Mouse (Mus musculus) myocyte (in vitro differentiated cells): ENCODE measurements at regions not wholly inside any gene's neighbourhood (a gene's known extent, or its start where the extent isn't known, plus 50 kb on each side); places are given as distances from the start of the nearest gene placed in this dataset.

Experiments used
- H3K27me3 ChIP-seq: one replicate; pipeline ENCODE4 v1.6.1; 2011; ENCODE audit not compliant: control insufficient read depth, insufficient read depth, insufficient read length
- H3K36me3 ChIP-seq: one replicate; pipeline ENCODE4 v1.6.1; 2011; ENCODE audit not compliant: control insufficient read depth, insufficient read depth
- H3K4me2 ChIP-seq: one replicate; pipeline ENCODE4 v1.6.1; 2011; ENCODE audit warnings: low read depth, control low read depth
- H3K4me3 ChIP-seq: one replicate; pipeline ENCODE4 v1.5.1; 2011; ENCODE audit warnings: mild to moderate bottlenecking, control low read depth, moderate library complexity
- H3K79me2 ChIP-seq: one replicate; pipeline ENCODE4 v1.6.1; 2011; ENCODE audit not compliant: control insufficient read depth, insufficient read depth
- H3ac ChIP-seq: one replicate; pipeline ENCODE4 v1.6.1; 2011; ENCODE audit not compliant: control insufficient read depth, insufficient read length
- CEBPB ChIP-seq: IDR thresholded peaks from 2 replicates; pipeline ENCODE4 v1.6.1; 2011; ENCODE audit warnings: mild to moderate bottlenecking, moderate library complexity; ENCODE audit not compliant: poor library complexity, insufficient read depth, severe bottlenecking
- E2F4 ChIP-seq: IDR thresholded peaks from one replicate; pipeline ENCODE4 v1.6.1; 2011; ENCODE audit warnings: mild to moderate bottlenecking, control low read depth, moderate library complexity; ENCODE audit not compliant: insufficient read depth
- MAX ChIP-seq: IDR thresholded peaks from one replicate; pipeline ENCODE4 v1.6.1; 2011; ENCODE audit warnings: low read depth, mild to moderate bottlenecking, control low read depth
- MYOD1 ChIP-seq, 3 experiments: IDR thresholded peaks; one replicate each; pipeline ENCODE4 v1.6.1; 2011; ENCODE audit warnings: control low read depth in 2 of 3, low read depth in 2 of 3, mild to moderate bottlenecking in 2 of 3, moderate library complexity in 1 of 3; ENCODE audit not compliant: insufficient read length in 2 of 3, control insufficient read depth in 1 of 3
- MYOG ChIP-seq, 3 experiments: IDR thresholded peaks; one replicate each; pipeline ENCODE4 v1.6.1; 2011; ENCODE audit warnings: control low read depth in 2 of 3, low read depth in 2 of 3, mild to moderate bottlenecking in 2 of 3; ENCODE audit not compliant: insufficient read length in 2 of 3, control insufficient read depth in 1 of 3, insufficient read depth in 1 of 3
- POLR2A ChIP-seq: IDR thresholded peaks from one replicate; pipeline ENCODE4 v1.6.1; 2011; ENCODE audit warnings: low read depth, mild to moderate bottlenecking, control low read depth, moderate library complexity; ENCODE audit not compliant: insufficient read length
- POLR2AphosphoS2 ChIP-seq: IDR thresholded peaks from one replicate; pipeline ENCODE4 v1.6.1; 2011; ENCODE audit warnings: low read depth, control low read depth; ENCODE audit not compliant: insufficient read length
- REST ChIP-seq: IDR thresholded peaks from one replicate; pipeline ENCODE4 v1.6.1; 2011; ENCODE audit warnings: mild to moderate bottlenecking, control low read depth, moderate library complexity; ENCODE audit not compliant: insufficient read depth, insufficient read length
- SRF ChIP-seq: IDR thresholded peaks from one replicate; pipeline ENCODE4 v1.6.1; 2011; ENCODE audit warnings: low read depth; ENCODE audit not compliant: control insufficient read depth, insufficient read length
- TCF12 ChIP-seq: IDR thresholded peaks from one replicate; pipeline ENCODE4 v1.6.1; 2011; ENCODE audit warnings: mild to moderate bottlenecking, control low read depth; ENCODE audit not compliant: poor library complexity, insufficient read depth, severe bottlenecking
- TCF3 ChIP-seq: IDR thresholded peaks from one replicate; pipeline ENCODE4 v1.6.1; 2011; ENCODE audit warnings: low read depth, control low read depth; ENCODE audit not compliant: insufficient read length
- USF1 ChIP-seq: IDR thresholded peaks from one replicate; pipeline ENCODE4 v1.6.1; 2011; ENCODE audit warnings: low read depth, mild to moderate bottlenecking, control low read depth, moderate library complexity

DNA sequence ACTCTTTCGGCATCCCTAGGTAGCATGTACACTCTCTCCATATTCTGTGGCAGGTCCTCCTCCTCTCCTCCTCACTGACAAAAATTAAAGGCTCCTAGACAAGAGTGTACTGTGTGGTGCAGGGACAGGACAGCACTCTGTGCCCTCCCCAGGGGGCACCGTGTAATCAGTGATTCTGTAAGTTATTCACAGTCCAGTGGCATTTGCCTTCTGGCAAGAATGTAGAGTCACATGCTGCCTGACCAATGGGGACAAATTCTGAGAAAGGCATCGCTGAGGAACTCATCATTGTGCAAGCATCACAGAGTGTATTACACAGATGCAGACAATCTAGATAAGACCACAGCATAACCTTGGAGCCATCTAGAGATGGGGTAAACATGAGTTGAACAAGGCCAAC lies 300.3 kb upstream of the Cdyl start:
- no peaks in the 10 kb centered on the region for H3K36me3 ChIP-seq
- H3K27me3 ChIP-seq: no peaks in the 10 kb centered on the region
- no peak overlapping the region for H3K4me2 ChIP-seq
- no peak overlapping the region for H3K4me3 ChIP-seq
- TF ChIP-seq MAX (no peak), TCF3 (no peak), SRF (no peak), E2F4 (no peak), USF1 (no peak), MYOG (IDR thresholded peaks at IDR 0.05; ENCODE audit: control insufficient read depth in 1 of 3, insufficient read depth in 1 of 3, insufficient read length in 2 of 3, low read depth in 2 of 3) (no peak)
- H3K79me2 ChIP-seq: no peaks in the 10 kb centered on the region
- H3ac ChIP-seq: no peak overlapping the region

DNA sequence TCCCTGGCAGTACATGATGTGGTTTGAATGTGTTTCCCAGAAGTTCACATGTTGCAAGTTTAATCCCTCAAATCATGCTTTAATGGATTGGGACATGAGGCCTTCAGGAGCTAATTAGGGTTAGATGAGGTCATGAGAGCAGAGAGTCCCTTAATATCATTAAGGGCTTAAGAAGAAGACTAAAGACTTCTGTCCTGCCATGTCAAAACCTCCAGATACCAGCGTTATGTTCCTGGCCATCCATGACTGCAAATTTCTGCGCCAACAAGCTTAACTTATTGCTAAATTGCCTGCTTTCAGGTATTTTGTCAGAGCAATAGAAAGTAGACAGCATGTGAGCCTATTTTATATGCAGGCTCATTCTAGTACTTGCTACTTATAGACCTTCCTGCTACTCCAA lies 282.1 kb upstream of the Cdyl start:
- H3K79me2 ChIP-seq: no peaks in the 10 kb centered on the region
- no peaks in the 10 kb centered on the region for H3K27me3 ChIP-seq
- TF ChIP-seq E2F4: no peak
- no peak for TF ChIP-seq MYOD1 (IDR thresholded peaks at IDR 0.05; ENCODE audit: control insufficient read depth in 1 of 3, insufficient read length in 2 of 3, low read depth in 2 of 3)
- no peak for TF ChIP-seq TCF3
- TF ChIP-seq MYOG (IDR thresholded peaks at IDR 0.05; ENCODE audit: control insufficient read depth in 1 of 3, insufficient read depth in 1 of 3, insufficient read length in 2 of 3, low read depth in 2 of 3): no peak
- no peak for TF ChIP-seq REST
- TF ChIP-seq POLR2AphosphoS2: no peak
- no peak for TF ChIP-seq TCF12
- no peak for TF ChIP-seq MAX
- no peak for TF ChIP-seq SRF
- no peak for TF ChIP-seq POLR2A
- TF ChIP-seq USF1: no peak
- no peak for TF ChIP-seq CEBPB
- H3K4me3 ChIP-seq: no peak overlapping the region
- H3ac ChIP-seq: no peak overlapping the region
- H3K36me3 ChIP-seq: no peaks in the 10 kb centered on the region
- no peak overlapping the region for H3K4me2 ChIP-seq

DNA sequence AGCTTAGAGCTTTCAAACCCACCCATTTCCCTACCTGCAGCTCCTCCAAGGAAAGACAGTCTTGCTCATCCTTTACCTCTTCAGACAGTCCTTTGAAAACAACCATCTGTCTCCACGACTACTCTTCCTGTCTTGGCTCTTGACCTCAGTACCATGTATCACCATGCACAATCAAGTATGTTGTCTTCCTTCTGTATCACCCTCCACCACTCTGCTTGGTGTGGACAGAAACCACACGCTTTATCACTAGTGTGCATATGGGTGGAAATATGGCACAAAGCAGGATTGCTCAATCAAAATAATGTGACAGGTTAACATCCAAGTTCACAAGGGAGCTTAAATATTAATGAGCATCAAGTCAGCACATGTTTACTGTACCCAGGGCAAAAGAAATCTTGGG lies 280.1 kb upstream of the Cdyl start:
- Histone ChIP-seq H3K36me3 (no peaks in the 10 kb centered on the region), H3K27me3 (no peaks in the 10 kb centered on the region), H3K79me2 (no peaks in the 10 kb centered on the region), H3ac (no peak overlapping the region), H3K4me3 (no peak overlapping the region), H3K4me2 (no peak overlapping the region)
- TF ChIP-seq CEBPB (no peak), MYOD1 (IDR thresholded peaks at IDR 0.05; ENCODE audit: control insufficient read depth in 1 of 3, insufficient read length in 2 of 3, low read depth in 2 of 3) (no peak), POLR2AphosphoS2 (no peak), E2F4 (no peak), USF1 (no peak), MAX (no peak), SRF (no peak), TCF3 (no peak), TCF12 (no peak), POLR2A (no peak)

DNA sequence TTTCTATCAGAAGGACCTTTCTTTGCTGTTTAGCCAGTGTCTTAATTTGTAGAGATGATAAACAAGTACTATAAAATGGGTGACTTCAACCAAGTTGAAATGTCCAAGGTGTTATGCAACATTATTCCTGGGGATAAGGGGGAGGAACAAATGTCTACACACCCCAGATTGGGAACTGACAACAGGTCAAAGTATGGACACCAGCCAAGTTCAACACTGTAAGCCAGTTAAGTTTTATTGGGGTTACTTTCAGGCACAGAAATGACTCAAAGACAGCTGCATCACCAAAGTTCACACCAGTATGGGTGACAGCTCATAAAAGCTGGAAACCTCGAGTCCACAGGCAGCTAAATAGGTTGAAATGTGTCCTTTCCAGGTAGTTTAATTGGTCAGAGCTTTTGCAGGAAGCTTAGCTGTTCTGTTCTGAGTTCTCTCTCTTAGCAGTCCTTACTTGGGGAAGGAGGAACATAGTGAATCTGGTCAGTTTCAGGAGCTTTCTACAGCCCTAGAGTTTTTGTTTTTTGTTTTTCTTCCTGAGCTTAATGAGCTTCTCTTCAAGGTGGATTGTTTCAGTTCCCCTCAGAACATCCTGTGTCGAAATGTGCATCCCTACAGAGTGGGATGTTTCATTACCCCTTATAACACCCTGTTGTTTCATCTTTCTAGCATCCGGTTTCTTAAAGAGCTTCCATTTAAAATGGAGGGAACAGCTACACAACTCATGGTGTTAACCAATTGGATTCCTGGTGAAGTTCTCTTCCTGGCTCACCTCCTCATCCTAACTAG lies 279.2 kb upstream of the Cdyl start:
- TF ChIP-seq TCF3: no peak
- TF ChIP-seq MYOG (IDR thresholded peaks at IDR 0.05; ENCODE audit: control insufficient read depth in 1 of 3, insufficient read depth in 1 of 3, insufficient read length in 2 of 3, low read depth in 2 of 3): no peak
- no peak for TF ChIP-seq USF1
- no peak for TF ChIP-seq REST
- TF ChIP-seq POLR2AphosphoS2: no peak
- no peak for TF ChIP-seq MYOD1 (IDR thresholded peaks at IDR 0.05; ENCODE audit: control insufficient read depth in 1 of 3, insufficient read length in 2 of 3, low read depth in 2 of 3)
- no peak for TF ChIP-seq POLR2A
- no peak for TF ChIP-seq MAX
- no peaks in the 10 kb centered on the region for H3K36me3 ChIP-seq
- H3K4me2 ChIP-seq: no peak overlapping the region
- no peaks in the 10 kb centered on the region for H3K27me3 ChIP-seq
- no peak overlapping the region for H3K4me3 ChIP-seq
- no peak overlapping the region for H3ac ChIP-seq
- H3K79me2 ChIP-seq: no peaks in the 10 kb centered on the region

DNA sequence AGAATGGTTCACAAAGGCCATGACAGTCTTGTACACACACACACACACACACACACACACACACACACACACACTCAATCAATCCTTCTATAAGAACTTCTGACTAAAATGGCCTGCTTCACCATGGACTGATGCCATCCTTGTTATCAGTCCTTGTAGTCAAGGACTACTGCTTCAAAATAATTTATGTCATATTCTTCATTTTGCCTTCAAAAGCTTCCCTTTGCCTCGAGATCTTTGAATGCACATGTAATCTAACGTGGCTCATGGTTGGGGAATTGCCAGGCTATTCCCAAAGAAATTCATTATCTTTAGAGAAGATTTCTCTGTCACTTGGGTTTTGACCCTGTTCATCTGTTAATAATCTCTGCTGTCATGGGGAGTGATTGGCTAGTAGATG lies 278.0 kb upstream of the Cdyl start:
- Histone ChIP-seq H3K27me3 (no peaks in the 10 kb centered on the region), H3K4me3 (no peak overlapping the region), H3K79me2 (no peaks in the 10 kb centered on the region), H3ac (no peak overlapping the region), H3K36me3 (no peaks in the 10 kb centered on the region), H3K4me2 (no peak overlapping the region)
- TF ChIP-seq POLR2A (no peak), MYOG (IDR thresholded peaks at IDR 0.05; ENCODE audit: control insufficient read depth in 1 of 3, insufficient read depth in 1 of 3, insufficient read length in 2 of 3, low read depth in 2 of 3) (no peak), POLR2AphosphoS2 (no peak), MYOD1 (IDR thresholded peaks at IDR 0.05; ENCODE audit: control insufficient read depth in 1 of 3, insufficient read length in 2 of 3, low read depth in 2 of 3) (no peak), TCF3 (no peak), SRF (no peak), CEBPB (no peak), REST (no peak), MAX (no peak), USF1 (no peak), TCF12 (no peak), E2F4 (no peak)
